Mouse (Mus musculus) C2C12 (cell line): ENCODE data around the gene Olfr1404.

ENCODE experiments used
- CEBPB ChIP-seq: IDR thresholded peaks from one replicate; pipeline ENCODE4 v1.6.1; 2011; ENCODE audit warnings: low read depth, mild to moderate bottlenecking, control low read depth, moderate library complexity
- CTCF ChIP-seq: IDR thresholded peaks from one replicate; pipeline ENCODE4 v1.5.1; 2011; ENCODE audit not compliant: control insufficient read depth, insufficient read depth, insufficient read length
- MAX ChIP-seq: IDR thresholded peaks from one replicate; pipeline ENCODE4 v1.6.1; 2011; ENCODE audit warnings: mild to moderate bottlenecking, control low read depth
- MYOD1 ChIP-seq: IDR thresholded peaks from one replicate; pipeline ENCODE4 v1.6.1; 2011; ENCODE audit warnings: low read depth; ENCODE audit not compliant: control insufficient read depth, insufficient read length
- MYOG ChIP-seq: IDR thresholded peaks from one replicate; pipeline ENCODE4 v1.6.1; 2011; ENCODE audit not compliant: control insufficient read depth, insufficient read length; ENCODE audit errors: extremely low read depth
- USF1 ChIP-seq: IDR thresholded peaks from one replicate; pipeline ENCODE4 v1.6.1; 2011; ENCODE audit warnings: low read depth, mild to moderate bottlenecking, control low read depth, moderate library complexity

DNA sequence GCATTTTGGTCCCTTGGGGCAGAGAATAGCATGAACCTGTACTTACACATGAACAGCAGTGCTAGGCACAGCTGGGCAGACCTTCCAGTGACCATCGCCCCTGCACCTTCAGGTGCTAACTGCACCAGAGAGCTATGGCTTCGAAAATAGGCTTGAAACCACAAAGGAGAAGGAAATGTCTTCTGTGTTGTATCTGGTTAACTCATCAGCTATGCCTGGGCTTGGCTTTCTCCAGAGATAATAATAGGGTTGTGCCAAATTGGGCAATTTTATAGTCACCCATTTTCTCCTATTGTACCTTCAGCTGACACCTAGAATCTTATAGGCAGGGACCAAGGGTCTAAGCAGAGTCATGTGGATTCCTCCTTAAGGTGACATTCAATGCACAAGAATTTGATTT is 14.9 kb downstream of the Olfr1404 start, which contains the start of gene Fcer1a:
- no peak for TF ChIP-seq MAX
- no peak for TF ChIP-seq MYOG
- no peak for TF ChIP-seq CTCF
- no peak for TF ChIP-seq USF1
- no peak for TF ChIP-seq CEBPB
- TF ChIP-seq MYOD1, result no peak
